Mouse (Mus musculus): ENCODE data around the gene Rgs16. TPM values are rescaled to one million over a fixed set of nuclear protein-coding genes. Genes with fewer than 3 reads are reported as not detected.
"Not testable (repeated sequence)": the region's sequence is repeated elsewhere in the genome, so short reads cannot be mapped to it uniquely, and the experiment has no call there.

The Rgs16 gene
- polyA plus RNA-seq, 1 experiment: 2.6 TPM

DNA sequence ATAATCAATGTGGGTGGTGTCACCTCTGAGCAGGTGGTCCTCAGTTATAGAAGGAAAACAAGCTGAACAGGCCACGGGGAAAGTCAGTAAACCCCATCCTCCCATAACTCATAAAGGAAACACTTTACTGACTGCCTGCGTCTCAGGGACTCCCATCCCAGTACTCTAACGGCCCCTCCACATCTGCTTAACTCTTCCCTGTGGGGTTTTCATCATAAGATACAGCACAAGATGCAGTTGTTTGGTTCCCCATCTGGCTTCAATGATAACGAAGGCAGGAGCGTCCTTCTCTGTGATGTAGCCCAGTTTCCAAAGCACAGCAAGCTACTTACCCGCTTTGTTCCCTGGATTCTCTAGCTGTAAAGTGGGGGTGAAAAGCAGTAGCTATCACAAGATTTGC, 9.9 kb downstream of the Rgs16 start:
- no peak overlapping the region for H3K4me3 ChIP-seq (replicated peaks; ENCODE audit: control insufficient read depth, low read depth, low read length)
- 27% methylated on average over 6 of the region's 6 CpGs for WGBS
- TF ChIP-seq POLR2A (IDR thresholded peaks at IDR 0.05; ENCODE audit: borderline replicate concordance, control insufficient read depth, low read depth, low read length) (no peak), CTCF (IDR thresholded peaks at IDR 0.05; ENCODE audit: control insufficient read depth, insufficient read depth, low read length) (no peak)
- H3K4me1 ChIP-seq (ENCODE audit: control insufficient read depth, insufficient read depth, low read length): peaks cover 3% of the 10 kb centered on the region; the same call in 1 of the 2 replicates
- H3K27ac ChIP-seq (ENCODE audit: control insufficient read depth, insufficient read depth, low read depth, low read length, poor library complexity): peak overlapping the region; percentile 61; the same call in 1 of the 2 replicates

DNA sequence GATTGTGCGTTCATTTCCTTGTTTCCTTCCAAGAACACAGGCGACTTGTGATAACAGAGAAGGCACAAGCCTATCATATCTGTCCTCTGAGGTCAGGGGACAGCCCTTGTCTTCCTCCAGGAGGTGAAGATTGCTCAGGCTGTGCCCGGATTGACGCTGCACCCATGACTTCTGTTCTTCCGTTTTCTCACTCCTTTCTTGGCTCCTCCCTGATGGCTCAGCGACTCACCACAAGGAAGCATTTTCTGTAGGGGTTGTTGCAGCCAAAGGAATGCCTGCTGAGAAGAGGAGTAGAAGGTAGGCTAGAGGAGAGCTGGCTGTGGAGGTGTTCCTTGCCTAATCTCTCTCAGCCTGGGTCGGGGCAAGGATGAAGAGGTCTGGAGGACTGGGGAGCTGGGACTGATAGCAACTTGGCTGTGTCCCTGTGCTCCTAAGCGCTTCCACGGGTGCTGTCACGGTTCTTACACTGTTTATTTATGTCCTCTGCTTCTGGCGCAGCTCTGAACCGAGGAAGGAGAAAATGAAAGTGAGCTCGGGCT, 11.7 kb downstream of the Rgs16 start:
- Histone ChIP-seq H3K4me3 (replicated peaks; ENCODE audit: control insufficient read depth, low read depth, low read length) (peak overlapping the region; percentile 80), H3K27ac (ENCODE audit: control insufficient read depth, insufficient read depth, low read depth, low read length, poor library complexity) (peak overlapping the region; percentile 88), H3K4me1 (ENCODE audit: control insufficient read depth, insufficient read depth, low read length) (peaks cover 3% of the 10 kb centered on the region; the same call in 1 of the 2 replicates)
- 0 out of 2 replicates have a peak, but pooled peaks have one; percentile 27 for TF ChIP-seq POLR2A (IDR thresholded peaks at IDR 0.05; ENCODE audit: borderline replicate concordance, control insufficient read depth, low read depth, low read length)
- no peak for TF ChIP-seq CTCF (IDR thresholded peaks at IDR 0.05; ENCODE audit: control insufficient read depth, insufficient read depth, low read length)
- 1% methylated on average over 13 of the region's 13 CpGs for WGBS

DNA sequence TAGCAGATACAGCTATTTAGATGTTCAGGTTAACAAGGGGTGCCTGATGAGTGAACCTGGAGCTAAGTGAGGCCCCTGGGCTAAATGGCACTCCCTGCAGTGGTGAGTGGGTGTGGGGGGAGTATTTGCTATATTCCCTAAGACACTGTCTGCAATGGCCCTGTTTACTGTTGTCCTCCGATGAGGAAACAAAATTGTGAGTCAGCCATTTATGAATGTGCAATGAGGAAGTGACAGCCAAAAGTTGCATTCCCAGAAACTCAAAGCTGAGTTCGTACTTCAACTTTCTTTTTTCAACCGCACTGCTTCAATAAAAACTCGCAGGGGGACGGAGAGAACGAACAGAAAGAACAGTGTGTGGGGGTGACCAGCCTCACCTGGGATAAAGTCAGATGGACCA, 12.4 kb downstream of the Rgs16 start:
- peak overlapping the region; percentile 80 for H3K4me3 ChIP-seq (replicated peaks; ENCODE audit: control insufficient read depth, low read depth, low read length)
- peak overlapping the region; percentile 88; the same call in 1 of the 2 replicates for H3K27ac ChIP-seq (ENCODE audit: control insufficient read depth, insufficient read depth, low read depth, low read length, poor library complexity)
- peaks cover 3% of the 10 kb centered on the region; the same call in 1 of the 2 replicates for H3K4me1 ChIP-seq (ENCODE audit: control insufficient read depth, insufficient read depth, low read length)
- WGBS: under 1% methylated on average over 6 of the region's 6 CpGs
- TF ChIP-seq POLR2A (IDR thresholded peaks at IDR 0.05; ENCODE audit: borderline replicate concordance, control insufficient read depth, low read depth, low read length) (no peak), CTCF (IDR thresholded peaks at IDR 0.05; ENCODE audit: control insufficient read depth, insufficient read depth, low read length) (no peak)

DNA sequence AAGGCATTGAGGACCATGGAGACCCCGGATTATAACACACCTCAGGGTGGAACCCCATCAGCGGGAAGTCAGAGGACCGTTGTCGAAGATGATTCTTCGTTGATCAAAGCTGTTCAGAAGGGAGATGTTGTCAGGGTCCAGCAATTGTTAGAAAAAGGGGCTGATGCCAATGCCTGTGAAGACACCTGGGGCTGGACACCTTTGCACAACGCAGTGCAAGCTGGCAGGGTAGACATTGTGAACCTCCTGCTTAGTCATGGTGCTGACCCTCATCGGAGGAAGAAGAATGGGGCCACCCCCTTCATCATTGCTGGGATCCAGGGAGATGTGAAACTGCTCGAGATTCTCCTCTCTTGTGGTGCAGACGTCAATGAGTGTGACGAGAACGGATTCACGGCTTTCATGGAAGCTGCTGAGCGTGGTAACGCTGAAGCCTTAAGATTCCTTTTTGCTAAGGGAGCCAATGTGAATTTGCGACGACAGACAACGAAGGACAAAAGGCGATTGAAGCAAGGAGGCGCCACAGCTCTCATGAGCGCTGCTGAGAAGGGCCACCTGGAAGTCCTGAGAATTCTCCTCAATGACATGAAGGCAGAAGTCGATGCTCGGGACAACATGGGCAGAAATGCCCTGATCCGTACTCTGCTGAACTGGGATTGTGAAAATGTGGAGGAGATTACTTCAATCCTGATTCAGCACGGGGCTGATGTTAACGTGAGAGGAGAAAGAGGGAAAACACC, 13.7 kb downstream of the Rgs16 start:
- Histone ChIP-seq H3K4me3 (replicated peaks; ENCODE audit: control insufficient read depth, low read depth, low read length) (no peak overlapping the region), H3K4me1 (ENCODE audit: control insufficient read depth, insufficient read depth, low read length) (no peaks in the 10 kb centered on the region; the same call in 1 of the 2 replicates), H3K27ac (ENCODE audit: control insufficient read depth, insufficient read depth, low read depth, low read length, poor library complexity) (no peak overlapping the region)
- no peak for TF ChIP-seq CTCF (IDR thresholded peaks at IDR 0.05; ENCODE audit: control insufficient read depth, insufficient read depth, low read length)
- no peak for TF ChIP-seq POLR2A (IDR thresholded peaks at IDR 0.05; ENCODE audit: borderline replicate concordance, control insufficient read depth, low read depth, low read length)
- WGBS: 84% methylated on average over 25 of the region's 25 CpGs

DNA sequence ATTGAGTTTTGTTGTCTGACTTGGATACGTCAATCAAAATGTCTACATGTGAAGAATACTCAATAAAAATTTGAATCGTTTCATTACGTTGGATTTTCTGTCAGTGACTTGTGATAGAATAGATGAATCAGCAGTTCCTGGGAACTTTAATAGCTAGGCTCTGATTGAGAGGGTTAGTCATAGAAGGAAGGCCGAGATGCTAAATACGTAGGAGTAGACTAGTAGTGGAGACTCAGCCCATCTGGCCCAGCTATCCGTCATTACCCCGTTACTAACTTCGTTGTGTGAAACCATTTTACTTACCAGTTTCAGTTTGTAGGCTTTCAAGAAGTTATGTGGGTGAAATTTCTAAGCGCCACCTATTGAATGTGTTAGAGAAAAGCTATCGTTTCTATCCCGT, 24.0 kb downstream of the Rgs16 start:
- Histone ChIP-seq H3K4me1 (ENCODE audit: control insufficient read depth, insufficient read depth, low read length) (no peaks in the 10 kb centered on the region; the same call in 1 of the 2 replicates), H3K4me3 (replicated peaks; ENCODE audit: control insufficient read depth, low read depth, low read length) (no peak overlapping the region), H3K27ac (ENCODE audit: control insufficient read depth, insufficient read depth, low read depth, low read length, poor library complexity) (no peak overlapping the region)
- 72% methylated on average over 11 of the region's 11 CpGs for WGBS
- no peak for TF ChIP-seq POLR2A (IDR thresholded peaks at IDR 0.05; ENCODE audit: borderline replicate concordance, control insufficient read depth, low read depth, low read length)
- TF ChIP-seq CTCF (IDR thresholded peaks at IDR 0.05; ENCODE audit: control insufficient read depth, insufficient read depth, low read length): no peak

DNA sequence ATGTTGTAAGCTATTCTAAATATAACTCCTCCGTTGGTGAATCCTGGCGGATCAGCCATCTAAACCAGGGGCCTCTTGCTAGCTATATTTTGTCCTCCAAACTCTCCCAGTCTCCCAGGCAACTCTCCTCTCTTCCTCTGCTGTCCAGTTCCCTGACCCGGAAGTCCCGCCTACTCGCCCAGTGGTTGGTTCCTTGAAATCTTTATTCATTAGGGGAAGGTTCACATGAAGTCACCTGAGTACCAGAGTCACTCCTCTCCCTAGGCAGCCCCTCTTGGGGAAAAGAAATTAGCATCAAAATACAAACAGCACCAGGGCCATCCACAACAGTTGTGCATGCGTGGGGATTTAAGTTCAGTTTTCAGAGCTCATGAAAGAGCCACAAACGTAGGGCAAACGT, 26.1 kb downstream of the Rgs16 start:
- WGBS: 70% methylated on average over 8 of the region's 8 CpGs
- no peak overlapping the region for H3K4me3 ChIP-seq (replicated peaks; ENCODE audit: control insufficient read depth, low read depth, low read length)
- H3K27ac ChIP-seq (ENCODE audit: control insufficient read depth, insufficient read depth, low read depth, low read length, poor library complexity): no peak overlapping the region

DNA sequence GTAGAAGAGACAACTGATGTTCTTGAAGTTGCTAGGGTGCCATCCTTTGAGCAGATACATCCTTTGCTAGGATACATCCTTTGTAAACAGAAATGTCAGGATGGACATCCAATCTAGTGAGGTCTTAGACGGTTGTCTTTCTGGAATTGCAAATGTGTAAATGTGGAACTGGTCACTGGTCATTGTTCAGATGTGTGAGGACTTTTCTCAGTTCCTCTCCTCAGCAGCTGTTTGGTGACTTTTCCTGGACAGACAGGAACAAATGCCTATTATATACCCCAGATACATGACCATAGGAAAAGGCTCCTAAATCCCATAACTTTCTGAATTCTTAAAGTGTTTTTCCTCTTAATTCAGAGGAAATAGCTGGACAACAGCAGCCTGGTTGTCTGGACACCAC, 27.1 kb downstream of the Rgs16 start:
- WGBS: 54% methylated on average over 1 of the region's 1 CpGs
- TF ChIP-seq CTCF (IDR thresholded peaks at IDR 0.05; ENCODE audit: control insufficient read depth, insufficient read depth, low read length): no peak
- no peak for TF ChIP-seq POLR2A (IDR thresholded peaks at IDR 0.05; ENCODE audit: borderline replicate concordance, control insufficient read depth, low read depth, low read length)
- H3K4me1 ChIP-seq (ENCODE audit: control insufficient read depth, insufficient read depth, low read length): no peaks in the 10 kb centered on the region; the same call in 1 of the 2 replicates
- H3K4me3 ChIP-seq (replicated peaks; ENCODE audit: control insufficient read depth, low read depth, low read length): no peak overlapping the region
- no peak overlapping the region for H3K27ac ChIP-seq (ENCODE audit: control insufficient read depth, insufficient read depth, low read depth, low read length, poor library complexity)

More for the DNA sequence above, 26.1 kb downstream of the Rgs16 start:
- TF ChIP-seq CTCF (IDR thresholded peaks at IDR 0.05; ENCODE audit: control insufficient read depth, insufficient read depth, low read length) (no peak), POLR2A (IDR thresholded peaks at IDR 0.05; ENCODE audit: borderline replicate concordance, control insufficient read depth, low read depth, low read length) (no peak)
- H3K4me1 ChIP-seq (ENCODE audit: control insufficient read depth, insufficient read depth, low read length): no peaks in the 10 kb centered on the region; the same call in 1 of the 2 replicates

DNA sequence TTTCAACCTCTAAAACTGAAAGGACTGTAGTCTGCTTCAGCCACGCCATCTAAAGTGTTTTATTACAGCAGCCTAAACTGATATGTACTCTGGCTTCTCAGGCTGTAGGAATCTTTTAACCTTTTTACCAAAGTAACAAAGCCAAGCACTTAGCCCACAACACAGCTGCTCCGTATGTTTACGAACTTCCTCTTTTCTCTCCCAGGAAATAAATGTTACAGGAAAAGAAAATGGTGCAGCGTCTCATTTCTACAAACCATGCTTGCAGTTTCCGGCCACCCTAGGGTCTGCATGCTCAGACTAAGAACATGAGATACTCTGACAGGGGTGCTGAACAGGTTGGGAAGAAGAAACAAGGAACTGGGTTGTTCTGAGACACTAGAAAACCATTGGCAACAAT, 28.3 kb downstream of the Rgs16 start:
- Histone ChIP-seq H3K4me1 (ENCODE audit: control insufficient read depth, insufficient read depth, low read length) (no peaks in the 10 kb centered on the region; the same call in 1 of the 2 replicates), H3K27ac (ENCODE audit: control insufficient read depth, insufficient read depth, low read depth, low read length, poor library complexity) (no peak overlapping the region), H3K4me3 (replicated peaks; ENCODE audit: control insufficient read depth, low read depth, low read length) (no peak overlapping the region)
- no peak for TF ChIP-seq POLR2A (IDR thresholded peaks at IDR 0.05; ENCODE audit: borderline replicate concordance, control insufficient read depth, low read depth, low read length)
- no peak for TF ChIP-seq CTCF (IDR thresholded peaks at IDR 0.05; ENCODE audit: control insufficient read depth, insufficient read depth, low read length)
- WGBS: 15% methylated on average over 5 of the region's 5 CpGs

DNA sequence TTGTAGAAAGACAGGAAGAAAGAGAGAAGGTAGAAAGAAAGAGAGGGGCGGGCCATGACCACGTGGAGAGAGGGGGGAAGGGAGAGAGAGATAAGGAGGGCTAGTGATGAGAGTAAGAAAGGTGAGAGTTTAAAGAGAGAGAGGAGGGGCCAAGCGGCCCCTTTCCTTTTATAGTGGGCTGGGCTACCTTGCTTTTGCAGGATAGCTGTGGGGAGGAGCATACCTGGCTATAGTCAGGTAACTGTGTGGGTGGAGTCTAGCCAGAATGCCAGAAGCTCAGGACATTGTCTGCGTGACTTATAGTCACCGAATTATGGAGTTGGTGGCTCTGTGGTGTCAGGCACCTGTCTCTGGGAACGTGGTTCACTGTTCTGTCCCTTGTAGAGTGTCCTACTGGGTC, 29.4 kb downstream of the Rgs16 start:
- H3K4me3 ChIP-seq (replicated peaks; ENCODE audit: control insufficient read depth, low read depth, low read length); H3K4me1 ChIP-seq (ENCODE audit: control insufficient read depth, insufficient read depth, low read length); H3K27ac ChIP-seq (ENCODE audit: control insufficient read depth, insufficient read depth, low read depth, low read length, poor library complexity): not testable (repeated sequence)
- WGBS: 80% methylated on average over 6 of the region's 6 CpGs
